8 mouse cellular contexts compared by ENCODE assay signal in the genomic region with DNA sequence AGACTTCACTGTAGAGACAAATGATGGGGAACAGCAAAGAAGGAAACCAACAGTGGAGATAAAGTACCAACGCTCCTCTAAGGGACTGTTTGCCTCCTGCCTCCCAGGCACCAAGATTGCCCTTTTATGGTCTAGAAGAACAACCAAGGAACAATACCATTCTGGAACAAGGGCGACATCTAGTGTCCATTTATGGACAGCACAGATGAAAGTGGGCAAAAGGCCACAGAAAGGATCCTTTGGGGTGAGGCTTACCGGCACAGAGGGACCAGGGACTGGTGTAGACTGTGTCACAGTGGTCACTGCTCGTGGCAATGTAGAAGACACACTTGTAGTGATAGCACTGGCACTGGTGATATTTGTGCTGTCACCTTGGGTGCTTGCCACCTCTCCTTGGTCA. TPM values are rescaled to one million over a fixed set of nuclear protein-coding genes. Genes with fewer than 3 reads are reported as not detected.
DNase-seq lines count a peak whose midpoint lies in the region; ATAC-seq lines count a peak whose summit lies in the region.

No protein-coding gene starts in this region.

- no peak overlapping the region for H3K27ac ChIP-seq in heart, embryonic 10.5 days
- H3K27ac ChIP-seq in embryonic facial prominence, embryonic 14.5 days (replicated peaks; ENCODE audit: low read depth, low read length) = no peak overlapping the region
- no peak overlapping the region for H3K27ac ChIP-seq in hindbrain, embryonic 13.5 days

- H3K4me3 ChIP-seq in heart, embryonic 10.5 days = no peak overlapping the region
- no peak overlapping the region for H3K4me3 ChIP-seq in embryonic facial prominence, embryonic 14.5 days (ENCODE audit: low read depth, low read length)
- H3K4me3 ChIP-seq in hindbrain, embryonic 13.5 days = no peak overlapping the region

- no peak overlapping the region for H3K9ac ChIP-seq in embryonic facial prominence, embryonic 14.5 days (ENCODE audit: low read depth, low read length)
- H3K9ac ChIP-seq in hindbrain, embryonic 13.5 days = no peak overlapping the region

- no peaks in the 10 kb centered on the region for H3K9me3 ChIP-seq in heart, embryonic 10.5 days
- H3K9me3 ChIP-seq in embryonic facial prominence, embryonic 14.5 days (ENCODE audit: control insufficient read depth, low read length) = no peaks in the 10 kb centered on the region
- H3K9me3 ChIP-seq in hindbrain, embryonic 13.5 days = no peaks in the 10 kb centered on the region

- 29% methylated on average over 4 of the region's 4 CpGs for WGBS in heart, embryonic 10.5 days
- 24% methylated on average over 4 of the region's 4 CpGs for WGBS in embryonic facial prominence, embryonic 14.5 days
- 29% methylated on average over 4 of the region's 4 CpGs for WGBS in hindbrain, embryonic 13.5 days

- H3K36me3 ChIP-seq in heart, embryonic 10.5 days = peaks cover 100% of the 10 kb centered on the region
- H3K36me3 ChIP-seq in embryonic facial prominence, embryonic 14.5 days (ENCODE audit: control insufficient read depth, insufficient read depth, low read length) = peaks cover 94% of the 10 kb centered on the region
- peaks cover 95% of the 10 kb centered on the region for H3K36me3 ChIP-seq in hindbrain, embryonic 13.5 days

- H3K4me2 ChIP-seq in embryonic facial prominence, embryonic 14.5 days (ENCODE audit: low read depth, low read length) = no peak overlapping the region
- no peak overlapping the region for H3K4me2 ChIP-seq in hindbrain, embryonic 13.5 days

- no peaks in the 10 kb centered on the region for H3K4me1 ChIP-seq in heart, embryonic 10.5 days
- H3K4me1 ChIP-seq in embryonic facial prominence, embryonic 14.5 days (ENCODE audit: control insufficient read depth, insufficient read depth, low read length) = no peaks in the 10 kb centered on the region
- H3K4me1 ChIP-seq in hindbrain, embryonic 13.5 days (replicated peaks) = no peaks in the 10 kb centered on the region

- no peaks in the 10 kb centered on the region for H3K27me3 ChIP-seq in heart, embryonic 10.5 days (ENCODE audit: insufficient read depth, poor library complexity, severe bottlenecking)
- no peaks in the 10 kb centered on the region for H3K27me3 ChIP-seq in embryonic facial prominence, embryonic 14.5 days (replicated peaks; ENCODE audit: control insufficient read depth, insufficient read depth, low read length)
- H3K27me3 ChIP-seq in hindbrain, embryonic 13.5 days = no peaks in the 10 kb centered on the region

- DNase-seq in heart, adult 11 months = peak; percentile 94
- no peak for DNase-seq in heart, embryonic 10.5 days (ENCODE audit: low spot score)
- peak; percentile 68 for DNase-seq in adrenal gland, postnatal 14 days
- peak; percentile 55 for DNase-seq in embryonic facial prominence, embryonic 14.5 days (ENCODE audit: low spot score)
- peak; percentile 22 for DNase-seq in layer of hippocampus, adult 9-11 months
- DNase-seq in lung, postnatal 36 days = peak; percentile 84
- DNase-seq in retina, postnatal 7 days (ENCODE audit: low read depth, low spot score) = peak; percentile 58

- peak; percentile 35; the same call in 1 of the 2 replicates for ATAC-seq in embryonic facial prominence, embryonic 14.5 days (ENCODE audit: low read depth)
- ATAC-seq in hindbrain, embryonic 13.5 days (ENCODE audit: low FRiP score) = peak; percentile 32; the same call in 1 of the 2 replicates

RNA-seq across cellular contexts. Expression of a gene that starts 17.5 kb away (rescaled TPM):
- polyA plus RNA-seq in heart, embryonic 10.5 days (2016; fragmentation: Nextera tagmentation; extraction: Ambion mirVana) = 49.5 and 56.8 TPM in 2 replicates
- 57.2 and 57.5 TPM in 2 replicates for total RNA-seq in adrenal gland, postnatal 14 days (2021)
- 60.2 and 63.6 TPM in 2 replicates for polyA plus RNA-seq in embryonic facial prominence, embryonic 14.5 days (2014; fragmentation: Nextera tagmentation; extraction: Ambion mirVana)
- 50.8 and 52.1 TPM in 2 replicates for polyA plus RNA-seq in hindbrain, embryonic 13.5 days (2015; fragmentation: Nextera tagmentation; extraction: Ambion mirVana)

RNA-seq across cellular contexts. Expression of a gene that starts 18.0 kb away (rescaled TPM):
- polyA plus RNA-seq in heart, embryonic 10.5 days (2016; fragmentation: Nextera tagmentation; extraction: Ambion mirVana) = 43.1 and 58.2 TPM in 2 replicates
- total RNA-seq in adrenal gland, postnatal 14 days (2021) = 14.2 and 17.8 TPM in 2 replicates
- 36.1 and 38.1 TPM in 2 replicates for polyA plus RNA-seq in embryonic facial prominence, embryonic 14.5 days (2014; fragmentation: Nextera tagmentation; extraction: Ambion mirVana)
- polyA plus RNA-seq in hindbrain, embryonic 13.5 days (2015; fragmentation: Nextera tagmentation; extraction: Ambion mirVana) = 12.7 and 14.8 TPM in 2 replicates

RNA-seq across cellular contexts. Expression of a gene that starts 26.9 kb away (rescaled TPM):
- 124 and 146 TPM in 2 replicates for polyA plus RNA-seq in heart, embryonic 10.5 days (2016; fragmentation: Nextera tagmentation; extraction: Ambion mirVana)
- total RNA-seq in adrenal gland, postnatal 14 days (2021) = 86.3 and 103 TPM in 2 replicates
- 102 and 110 TPM in 2 replicates for polyA plus RNA-seq in embryonic facial prominence, embryonic 14.5 days (2014; fragmentation: Nextera tagmentation; extraction: Ambion mirVana)
- 105 and 107 TPM in 2 replicates for polyA plus RNA-seq in hindbrain, embryonic 13.5 days (2015; fragmentation: Nextera tagmentation; extraction: Ambion mirVana)

RNA-seq across cellular contexts. Expression of a gene that starts 27.0 kb away (rescaled TPM):
- polyA plus RNA-seq in heart, embryonic 10.5 days (2016; fragmentation: Nextera tagmentation; extraction: Ambion mirVana) = 1.3 and 3.0 TPM in 2 replicates
- 5.0 and 16.7 TPM in 2 replicates for total RNA-seq in adrenal gland, postnatal 14 days (2021)
- polyA plus RNA-seq in embryonic facial prominence, embryonic 14.5 days (2014; fragmentation: Nextera tagmentation; extraction: Ambion mirVana) = 2.3 and 4.5 TPM in 2 replicates
- 3.4 and 3.8 TPM in 2 replicates for polyA plus RNA-seq in hindbrain, embryonic 13.5 days (2015; fragmentation: Nextera tagmentation; extraction: Ambion mirVana)

RNA-seq across cellular contexts. Expression of a gene that starts 52.7 kb away (rescaled TPM):
- 1.7 and 2.3 TPM in 2 replicates for polyA plus RNA-seq in heart, embryonic 10.5 days (2016; fragmentation: Nextera tagmentation; extraction: Ambion mirVana)
- total RNA-seq in adrenal gland, postnatal 14 days (2021) = 9.3 and 16.0 TPM in 2 replicates
- 9.7 and 10.2 TPM in 2 replicates for polyA plus RNA-seq in embryonic facial prominence, embryonic 14.5 days (2014; fragmentation: Nextera tagmentation; extraction: Ambion mirVana)
- 77.3 and 84.1 TPM in 2 replicates for polyA plus RNA-seq in hindbrain, embryonic 13.5 days (2015; fragmentation: Nextera tagmentation; extraction: Ambion mirVana)
